Mouse (Mus musculus): ENCODE measurements at regions not wholly inside any gene's neighbourhood (a gene's known extent, or its start where the extent isn't known, plus 50 kb on each side); places are given as distances from the start of the nearest gene placed in this dataset.

GRCm38 (mm10) chr9:85090297-85090696 is 222.3 kb upstream of the Gm11114 start:
- H3K4me2 ChIP-seq (replicated peaks; ENCODE audit: low read depth): no peak overlapping the region
- ATAC-seq (ENCODE audit: low FRiP score, low TSS enrichment): no peak
- H3K36me3 ChIP-seq (ENCODE audit: control insufficient read depth, insufficient read depth, low read length): no peaks in the 10 kb centered on the region
- DNase-seq (ENCODE audit: low spot score): no peak
- H3K4me3 ChIP-seq (ENCODE audit: low read depth, low read length): no peak overlapping the region
- WGBS: 67% methylated on average over 10 of the region's 10 CpGs
- H3K27me3 ChIP-seq (ENCODE audit: control insufficient read depth, insufficient read depth, low read length): no peaks in the 10 kb centered on the region
- H3K9ac ChIP-seq (ENCODE audit: low read length): no peak overlapping the region
- no peaks in the 10 kb centered on the region for H3K9me3 ChIP-seq (ENCODE audit: control insufficient read depth, low read length)
- no peak for TF ChIP-seq EP300 (optimal IDR thresholded peaks at IDR 0.05)
- TF ChIP-seq CTCF (IDR thresholded peaks at IDR 0.05; ENCODE audit: low read depth): no peak
- no peaks in the 10 kb centered on the region for H3K4me1 ChIP-seq (replicated peaks; ENCODE audit: control insufficient read depth, insufficient read depth)
- no peak overlapping the region for H3K27ac ChIP-seq (replicated peaks)

- H3K4me2 ChIP-seq (replicated peaks; ENCODE audit: low read depth): no peak overlapping the region
- H3K27ac ChIP-seq (replicated peaks): no peak overlapping the region
- H3K4me1 ChIP-seq (replicated peaks; ENCODE audit: control insufficient read depth, insufficient read depth): no peaks in the 10 kb centered on the region
- no peak overlapping the region for H3K9ac ChIP-seq (ENCODE audit: low read length)
- no peak overlapping the region for H3K4me3 ChIP-seq (ENCODE audit: low read depth, low read length)
- ATAC-seq (ENCODE audit: low FRiP score, low TSS enrichment) (no peak), DNase-seq (ENCODE audit: low spot score) (no peak)
- TF ChIP-seq CTCF (IDR thresholded peaks at IDR 0.05; ENCODE audit: low read depth) (no peak), EP300 (optimal IDR thresholded peaks at IDR 0.05) (no peak)
- H3K36me3 ChIP-seq (ENCODE audit: control insufficient read depth, insufficient read depth, low read length): no peaks in the 10 kb centered on the region
- H3K9me3 ChIP-seq (ENCODE audit: control insufficient read depth, low read length): no peaks in the 10 kb centered on the region
- H3K27me3 ChIP-seq (ENCODE audit: control insufficient read depth, insufficient read depth, low read length): no peaks in the 10 kb centered on the region
- 83% methylated on average over 3 of the region's 3 CpGs for WGBS
These were observed 217.3 kb upstream of the Gm11114 start for GRCm38 (mm10) chr9:85095234-85095633.

DNA sequence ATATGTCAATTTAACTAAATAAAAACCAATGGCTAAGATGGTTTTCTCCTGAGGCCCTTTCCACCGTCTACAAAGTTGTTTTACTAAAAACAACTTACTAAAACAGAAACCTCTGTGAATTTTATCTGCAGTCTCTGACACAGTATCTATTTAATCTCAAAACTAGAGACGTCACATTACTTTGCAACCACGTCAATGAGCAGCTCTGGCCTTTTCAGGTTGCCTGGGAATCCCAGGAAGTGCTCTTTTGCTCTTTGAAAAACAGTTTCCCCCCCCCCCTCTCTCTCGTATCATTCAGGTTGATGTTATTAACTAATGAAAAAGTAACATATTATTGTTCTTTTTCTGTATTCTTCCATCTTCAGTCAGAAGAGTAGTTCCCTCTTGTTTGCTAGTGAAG is 216.1 kb upstream of the Gm11114 start:
- H3K9me3 ChIP-seq (ENCODE audit: control insufficient read depth, low read length): no peaks in the 10 kb centered on the region
- no peaks in the 10 kb centered on the region for H3K4me1 ChIP-seq (replicated peaks; ENCODE audit: control insufficient read depth, insufficient read depth)
- H3K36me3 ChIP-seq (ENCODE audit: control insufficient read depth, insufficient read depth, low read length): no peaks in the 10 kb centered on the region
- DNase-seq (ENCODE audit: low spot score) (no peak), ATAC-seq (ENCODE audit: low FRiP score, low TSS enrichment) (no peak)
- no peak overlapping the region for H3K9ac ChIP-seq (ENCODE audit: low read length)
- no peaks in the 10 kb centered on the region for H3K27me3 ChIP-seq (ENCODE audit: control insufficient read depth, insufficient read depth, low read length)
- H3K27ac ChIP-seq (replicated peaks): no peak overlapping the region
- no peak for TF ChIP-seq EP300 (optimal IDR thresholded peaks at IDR 0.05)
- no peak for TF ChIP-seq CTCF (IDR thresholded peaks at IDR 0.05; ENCODE audit: low read depth)
- H3K4me2 ChIP-seq (replicated peaks; ENCODE audit: low read depth): no peak overlapping the region
- no peak overlapping the region for H3K4me3 ChIP-seq (ENCODE audit: low read depth, low read length)
- 61% methylated on average over 4 of the region's 4 CpGs for WGBS

DNA sequence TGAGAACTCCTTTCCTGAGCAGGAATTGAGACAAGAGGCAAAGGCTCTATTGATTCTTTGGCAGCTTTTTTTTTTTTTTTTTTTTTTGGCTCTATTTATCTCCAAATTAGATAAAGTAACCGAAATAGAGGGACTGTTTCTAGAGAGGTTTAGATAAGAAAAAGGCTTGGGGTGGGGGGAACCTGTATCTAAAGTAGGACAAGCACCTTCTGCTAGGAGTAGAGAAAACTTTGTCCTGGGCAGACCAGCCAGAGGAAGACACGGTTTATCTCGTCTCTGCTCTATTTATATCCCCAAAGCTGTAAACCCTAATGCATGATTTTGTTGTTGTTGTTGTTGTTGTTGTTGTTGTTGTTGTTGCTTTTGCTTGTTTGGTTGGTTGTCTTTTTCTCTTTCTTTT is 199.6 kb upstream of the Gm11114 start:
- Histone ChIP-seq H3K4me1 (replicated peaks; ENCODE audit: control insufficient read depth, insufficient read depth) (no peaks in the 10 kb centered on the region), H3K27ac (replicated peaks) (no peak overlapping the region), H3K9me3 (ENCODE audit: control insufficient read depth, low read length) (no peaks in the 10 kb centered on the region), H3K4me3 (ENCODE audit: low read depth, low read length) (no peak overlapping the region), H3K36me3 (ENCODE audit: control insufficient read depth, insufficient read depth, low read length) (no peaks in the 10 kb centered on the region), H3K27me3 (ENCODE audit: control insufficient read depth, insufficient read depth, low read length) (no peaks in the 10 kb centered on the region), H3K9ac (ENCODE audit: low read length) (no peak overlapping the region), H3K4me2 (replicated peaks; ENCODE audit: low read depth) (no peak overlapping the region)
- 61% methylated on average over 3 of the region's 3 CpGs for WGBS
- DNase-seq (ENCODE audit: low spot score) (no peak), ATAC-seq (ENCODE audit: low FRiP score, low TSS enrichment) (no peak)
- TF ChIP-seq EP300 (optimal IDR thresholded peaks at IDR 0.05): no peak
- TF ChIP-seq CTCF (IDR thresholded peaks at IDR 0.05; ENCODE audit: low read depth): no peak

DNA sequence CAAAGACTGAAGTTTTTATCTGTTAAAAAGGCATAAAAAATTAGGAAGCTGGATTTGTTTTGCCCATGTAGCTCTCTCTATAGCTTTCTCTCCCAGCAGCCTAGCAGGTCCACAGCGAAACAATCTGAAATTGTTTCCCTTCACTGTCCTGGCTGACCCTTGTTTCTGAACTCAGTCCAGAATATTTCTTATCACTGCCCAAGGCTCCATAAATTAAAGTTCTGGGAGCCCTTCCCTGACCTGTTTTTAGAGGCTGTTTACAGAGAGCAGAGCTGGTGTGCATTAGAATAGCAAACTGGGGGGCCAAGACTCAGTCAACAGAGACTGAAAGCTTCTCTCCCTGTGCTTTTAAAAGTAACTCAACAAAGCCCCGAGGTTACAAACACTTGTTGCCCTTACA is 198.3 kb upstream of the Gm11114 start:
- 52% methylated on average over 2 of the region's 2 CpGs for WGBS
- Histone ChIP-seq H3K9me3 (ENCODE audit: control insufficient read depth, low read length) (no peaks in the 10 kb centered on the region), H3K9ac (ENCODE audit: low read length) (no peak overlapping the region), H3K27ac (replicated peaks) (no peak overlapping the region), H3K36me3 (ENCODE audit: control insufficient read depth, insufficient read depth, low read length) (no peaks in the 10 kb centered on the region), H3K4me1 (replicated peaks; ENCODE audit: control insufficient read depth, insufficient read depth) (no peaks in the 10 kb centered on the region), H3K4me2 (replicated peaks; ENCODE audit: low read depth) (no peak overlapping the region), H3K4me3 (ENCODE audit: low read depth, low read length) (no peak overlapping the region), H3K27me3 (ENCODE audit: control insufficient read depth, insufficient read depth, low read length) (no peaks in the 10 kb centered on the region)
- TF ChIP-seq CTCF (IDR thresholded peaks at IDR 0.05; ENCODE audit: low read depth) (no peak), EP300 (optimal IDR thresholded peaks at IDR 0.05) (no peak)
- DNase-seq (ENCODE audit: low spot score) (no peak), ATAC-seq (ENCODE audit: low FRiP score, low TSS enrichment) (no peak)

DNA sequence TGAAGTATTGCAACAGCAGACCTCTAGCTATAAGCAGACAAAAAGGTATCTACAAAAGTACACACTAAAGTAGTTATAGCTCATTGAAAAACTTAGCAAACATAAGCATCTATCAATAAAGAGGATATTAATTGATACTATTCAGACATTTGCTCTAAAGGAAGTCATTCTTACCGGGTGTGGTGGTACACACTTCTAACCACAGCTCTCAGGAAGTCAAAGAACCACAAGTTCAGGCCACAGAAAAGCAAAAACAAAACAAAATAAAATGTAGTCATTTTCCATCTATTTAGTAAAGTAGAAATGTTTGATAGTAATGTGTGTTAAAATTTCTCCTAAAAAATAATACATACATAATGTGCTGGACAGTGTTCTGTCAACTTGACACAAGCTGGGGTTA is 192.5 kb upstream of the Gm11114 start:
- Histone ChIP-seq H3K4me1 (replicated peaks; ENCODE audit: control insufficient read depth, insufficient read depth) (no peaks in the 10 kb centered on the region), H3K9me3 (ENCODE audit: control insufficient read depth, low read length) (no peaks in the 10 kb centered on the region), H3K27me3 (ENCODE audit: control insufficient read depth, insufficient read depth, low read length) (no peaks in the 10 kb centered on the region), H3K4me3 (ENCODE audit: low read depth, low read length) (no peak overlapping the region), H3K4me2 (replicated peaks; ENCODE audit: low read depth) (no peak overlapping the region), H3K36me3 (ENCODE audit: control insufficient read depth, insufficient read depth, low read length) (no peaks in the 10 kb centered on the region), H3K9ac (ENCODE audit: low read length) (no peak overlapping the region), H3K27ac (replicated peaks) (no peak overlapping the region)
- no peak for TF ChIP-seq EP300 (optimal IDR thresholded peaks at IDR 0.05)
- no peak for TF ChIP-seq CTCF (IDR thresholded peaks at IDR 0.05; ENCODE audit: low read depth)
- DNase-seq (ENCODE audit: low spot score) (no peak), ATAC-seq (ENCODE audit: low FRiP score, low TSS enrichment) (no peak)
- WGBS: 68% methylated on average over 1 of the region's 1 CpGs

Data from stomach, postnatal 0 days (tissue).